Mouse (Mus musculus) liver, embryonic 15.5 days (tissue): ENCODE measurements around the gene Eif3l. TPM values are rescaled to one million over a fixed set of nuclear protein-coding genes. Genes with fewer than 3 reads are reported as not detected.

Experiments
- ATAC-seq: fragments of 200-750 bp; cut with Nextera tagmentation; 2 replicates; pipeline ENCODE4 v1.8.0; 2017; ENCODE audit warnings: moderate number of reproducible peaks, mild to moderate bottlenecking, moderate library complexity; ENCODE audit not compliant: insufficient read depth
- H3K27ac ChIP-seq: fragments of 300-500 bp; sonication (generic); replicated peaks from 2 replicates; pipeline ENCODE4 v1.5.1; 2015; ENCODE audit warnings: mild to moderate bottlenecking, inconsistent platforms
- H3K27me3 ChIP-seq: fragments of 300-500 bp; sonication (generic); 2 replicates; pipeline ENCODE4 v1.6.1; 2015; ENCODE audit warnings: mild to moderate bottlenecking, inconsistent platforms
- H3K36me3 ChIP-seq: fragments of 300-500 bp; sonication (generic); replicated peaks from 2 replicates; pipeline ENCODE4 v1.6.1; 2015; ENCODE audit warnings: moderate library complexity, mild to moderate bottlenecking, inconsistent platforms
- H3K4me1 ChIP-seq: fragments of 300-500 bp; sonication (generic); replicated peaks from 2 replicates; pipeline ENCODE4 v1.6.1; 2015; ENCODE audit warnings: inconsistent platforms
- H3K4me2 ChIP-seq: fragments of 300-500 bp; sonication (generic); 2 replicates; pipeline ENCODE4 v1.6.1; 2015; ENCODE audit warnings: moderate library complexity, mild to moderate bottlenecking, inconsistent platforms
- H3K4me3 ChIP-seq: fragments of 300-500 bp; sonication (generic); replicated peaks from 2 replicates; pipeline ENCODE4 v1.5.1; 2015; ENCODE audit warnings: mild to moderate bottlenecking, inconsistent platforms
- H3K9ac ChIP-seq: fragments of 300-500 bp; sonication (generic); 2 replicates; pipeline ENCODE4 v1.6.1; 2015; ENCODE audit warnings: moderate library complexity, mild to moderate bottlenecking, inconsistent platforms
- H3K9me3 ChIP-seq: fragments of 300-500 bp; sonication (generic); replicated peaks from 2 replicates; pipeline ENCODE4 v1.6.1; 2016; ENCODE audit warnings: inconsistent platforms
- WGBS: fragments of 180-500 bp; shearing (Covaris S2); methylation state at CpG from one replicate; pipeline ENCODE4 v1.1.7; 2015; ENCODE audit warnings: mixed read lengths; ENCODE audit not compliant: insufficient replicate concordance; 5-methylcytosine and 5-hydroxymethylcytosine counted together
- polyA plus RNA-seq: library from polyadenylated mRNA; unstranded; fragments of >200 nt; fragmentation: Nextera tagmentation; extraction: Ambion mirVana; gene quantifications from 2 replicates; pipeline ENCODE4 v1.2.1, GENCODE M21; 2015

Gene Eif3l
- polyA plus RNA-seq, 1 experiment from 2014 or later: 117 TPM

DNA sequence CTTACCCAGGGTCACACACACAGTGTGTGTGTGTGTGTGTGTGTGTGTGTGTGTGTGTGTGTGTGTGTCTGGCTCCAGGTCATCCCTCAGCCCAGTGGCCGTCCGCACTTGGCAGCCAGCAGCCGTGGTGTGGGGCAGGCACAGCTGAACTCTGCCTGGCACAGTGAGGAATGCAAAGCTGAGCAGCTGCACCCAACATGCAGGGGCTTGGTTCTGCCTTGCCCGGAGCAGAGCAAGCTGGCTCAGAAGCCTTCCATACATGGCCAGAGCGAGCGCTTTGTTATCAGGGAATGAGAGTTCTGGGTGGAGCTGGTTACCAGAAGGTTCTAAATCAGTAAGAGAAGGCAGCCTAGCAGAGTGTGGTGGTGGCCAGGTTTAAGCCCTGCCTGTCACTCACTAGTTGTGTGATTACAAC lies 22.6 kb downstream of the Eif3l start:
- Histone ChIP-seq H3K4me3 (no peak overlapping the region), H3K9ac (no peak overlapping the region), H3K27me3 (0 out of 2 replicates have a peak, but pooled peaks cover 8% of the 10 kb centered on the region), H3K4me2 (no peak overlapping the region), H3K36me3 (peaks cover 36% of the 10 kb centered on the region), H3K27ac (no peak overlapping the region), H3K9me3 (no peaks in the 10 kb centered on the region), H3K4me1 (peaks cover 25% of the 10 kb centered on the region)
- peak; percentile 52; the same call in 1 of the 2 replicates for ATAC-seq
- WGBS: 23% methylated on average over 6 of the region's 6 CpGs

DNA sequence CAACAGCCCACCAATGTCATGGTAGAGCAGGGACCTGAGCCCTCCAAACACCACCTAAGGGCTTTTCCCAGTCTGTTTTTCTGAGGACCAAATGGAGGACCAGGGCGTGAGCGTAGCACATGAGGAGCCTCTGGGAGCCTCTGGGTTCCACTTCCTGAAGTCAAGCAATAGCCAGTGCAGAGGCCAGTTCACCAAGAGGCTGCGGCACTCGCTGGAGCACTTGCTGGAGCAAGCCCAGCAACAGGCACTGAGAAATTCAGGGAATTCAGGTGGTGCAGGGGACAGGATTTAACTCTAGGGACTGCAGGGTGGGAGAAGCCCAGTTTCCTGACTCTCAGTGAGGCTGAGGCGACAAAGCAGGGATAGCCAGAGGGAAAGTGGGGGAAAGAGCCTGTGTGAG lies 23.2 kb downstream of the Eif3l start:
- no peak for ATAC-seq
- Histone ChIP-seq H3K36me3 (peaks cover 30% of the 10 kb centered on the region), H3K4me2 (no peak overlapping the region), H3K9ac (no peak overlapping the region), H3K27ac (no peak overlapping the region), H3K9me3 (no peaks in the 10 kb centered on the region), H3K4me3 (no peak overlapping the region), H3K4me1 (peaks cover 25% of the 10 kb centered on the region), H3K27me3 (0 out of 2 replicates have a peak, but pooled peaks cover 8% of the 10 kb centered on the region)
- WGBS: 55% methylated on average over 5 of the region's 5 CpGs

DNA sequence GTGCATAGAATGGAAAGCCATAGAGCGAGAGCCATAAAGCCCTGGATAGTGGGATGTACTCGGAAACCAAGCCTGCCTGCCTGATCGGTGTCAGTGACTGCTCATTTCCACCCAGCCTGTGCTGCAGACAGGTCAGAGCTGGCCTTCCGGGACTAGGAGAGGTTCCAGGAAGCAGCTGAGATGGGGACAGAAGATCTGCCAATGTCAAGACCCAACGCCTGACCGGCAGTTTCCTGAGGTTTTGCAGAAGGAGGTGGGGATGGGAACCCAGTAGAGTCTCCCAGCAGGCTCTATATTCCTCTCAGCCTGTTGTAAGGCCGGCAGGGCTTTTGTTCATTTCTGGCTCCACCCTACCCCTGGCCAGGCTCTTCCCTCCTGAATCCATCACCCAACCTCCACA lies 23.9 kb downstream of the Eif3l start:
- peaks cover 24% of the 10 kb centered on the region for H3K36me3 ChIP-seq
- no peak for ATAC-seq
- WGBS: 24% methylated on average over 7 of the region's 7 CpGs
- H3K4me3 ChIP-seq: no peak overlapping the region
- 0 out of 2 replicates have a peak, but pooled peaks cover 8% of the 10 kb centered on the region for H3K27me3 ChIP-seq
- no peaks in the 10 kb centered on the region for H3K9me3 ChIP-seq
- no peak overlapping the region for H3K9ac ChIP-seq
- H3K4me1 ChIP-seq: peaks cover 25% of the 10 kb centered on the region
- H3K27ac ChIP-seq: no peak overlapping the region
- H3K4me2 ChIP-seq: no peak overlapping the region

DNA sequence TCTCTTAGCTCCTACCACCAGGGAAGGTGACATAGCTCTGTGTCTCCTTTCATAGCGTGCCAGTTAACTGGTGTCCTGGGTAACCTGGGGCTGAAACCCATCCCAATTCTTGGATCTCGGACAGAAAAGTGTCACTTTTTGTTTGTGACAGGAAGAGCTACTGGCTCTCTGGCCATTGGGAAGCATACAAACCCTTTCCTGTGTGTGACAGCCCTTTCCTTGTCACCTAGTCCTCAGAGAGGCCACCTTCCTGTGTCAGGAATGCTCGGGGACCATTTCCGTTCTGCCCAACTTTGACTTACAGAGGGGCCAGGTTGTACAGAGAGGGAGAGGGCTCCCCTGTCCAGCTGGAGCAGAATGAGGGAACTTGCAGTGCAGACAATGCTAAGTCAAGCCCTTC lies 24.5 kb downstream of the Eif3l start:
- Histone ChIP-seq H3K27me3 (0 out of 2 replicates have a peak, but pooled peaks cover 8% of the 10 kb centered on the region), H3K27ac (no peak overlapping the region), H3K4me3 (no peak overlapping the region), H3K9me3 (no peaks in the 10 kb centered on the region), H3K9ac (no peak overlapping the region), H3K4me1 (peaks cover 25% of the 10 kb centered on the region), H3K4me2 (no peak overlapping the region), H3K36me3 (peaks cover 18% of the 10 kb centered on the region)
- ATAC-seq: no peak
- WGBS: 40% methylated on average over 4 of the region's 4 CpGs

DNA sequence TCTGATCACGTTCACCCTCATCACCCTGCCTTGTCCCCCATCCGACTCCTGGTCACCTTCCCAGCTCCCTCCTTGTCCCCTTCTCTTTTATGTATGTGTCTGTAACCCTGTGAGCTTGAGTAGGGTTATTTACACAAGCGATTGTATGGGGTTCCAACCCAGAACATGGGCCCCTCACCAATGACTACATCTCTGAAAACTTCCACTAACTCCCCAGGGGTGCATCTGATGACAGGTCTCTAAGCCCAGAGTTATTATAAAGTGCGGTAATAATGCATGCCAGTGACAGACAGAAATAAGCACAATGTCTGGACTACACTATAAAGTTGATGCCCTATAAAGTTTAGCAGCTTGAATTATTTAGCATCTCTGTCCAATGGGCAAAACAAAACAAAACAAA lies 25.4 kb downstream of the Eif3l start:
- Histone ChIP-seq H3K9ac (no peak overlapping the region), H3K27ac (no peak overlapping the region), H3K4me2 (no peak overlapping the region), H3K9me3 (no peaks in the 10 kb centered on the region), H3K27me3 (0 out of 2 replicates have a peak, but pooled peaks cover 8% of the 10 kb centered on the region), H3K36me3 (peaks cover 9% of the 10 kb centered on the region), H3K4me1 (peaks cover 31% of the 10 kb centered on the region), H3K4me3 (no peak overlapping the region)
- WGBS: 65% methylated on average over 4 of the region's 4 CpGs
- no peak for ATAC-seq

DNA sequence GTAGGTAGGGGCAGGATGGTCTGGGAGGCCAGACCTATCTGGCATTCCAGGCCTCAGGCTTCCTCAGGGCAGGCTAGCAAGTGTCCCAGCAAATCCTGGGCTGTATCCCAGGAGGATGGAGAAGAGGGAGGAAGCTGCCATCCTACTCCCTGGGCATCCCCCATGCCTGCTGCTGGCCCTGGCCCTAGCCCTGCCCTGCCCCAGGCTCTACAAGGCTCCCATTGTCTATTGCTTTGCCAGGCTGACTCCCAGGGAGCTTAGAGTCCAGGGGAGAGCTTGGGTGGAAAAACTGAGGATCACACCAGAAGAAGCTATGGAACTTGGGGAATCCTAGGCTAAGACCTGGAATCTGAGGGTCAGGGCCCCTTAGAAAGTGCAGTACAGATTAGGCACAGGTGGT lies 26.6 kb downstream of the Eif3l start:
- H3K4me3 ChIP-seq: no peak overlapping the region
- H3K9me3 ChIP-seq: no peaks in the 10 kb centered on the region
- H3K27ac ChIP-seq: no peak overlapping the region
- no peak for ATAC-seq
- no peak overlapping the region for H3K4me2 ChIP-seq
- H3K36me3 ChIP-seq: no peaks in the 10 kb centered on the region
- H3K27me3 ChIP-seq: 0 out of 2 replicates have a peak, but pooled peaks cover 8% of the 10 kb centered on the region
- H3K4me1 ChIP-seq: peaks cover 41% of the 10 kb centered on the region
- H3K9ac ChIP-seq: no peak overlapping the region

DNA sequence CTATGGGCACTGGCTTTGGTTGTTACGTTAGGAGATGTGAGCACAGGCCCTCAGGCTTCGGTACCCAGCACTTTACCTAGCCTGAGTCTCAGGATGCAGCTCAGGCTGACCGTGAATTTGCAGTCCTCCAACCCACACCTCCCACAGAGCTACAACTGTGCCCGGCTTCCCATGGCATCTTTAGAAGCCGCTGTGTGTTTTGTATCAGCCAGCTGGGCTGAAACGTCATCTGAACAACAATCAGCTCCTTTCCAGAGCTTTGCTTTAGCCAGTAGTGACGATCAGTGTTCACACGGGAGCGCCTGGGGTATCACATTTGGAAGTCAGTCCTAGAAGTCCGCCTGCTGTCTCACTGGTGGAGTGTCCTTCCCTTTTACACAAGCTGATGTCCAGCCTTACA lies 28.3 kb downstream of the Eif3l start:
- H3K36me3 ChIP-seq: no peaks in the 10 kb centered on the region
- H3K9ac ChIP-seq: no peak overlapping the region
- no peak overlapping the region for H3K27ac ChIP-seq
- peaks cover 13% of the 10 kb centered on the region; the same call in 1 of the 2 replicates for H3K27me3 ChIP-seq
- no peak overlapping the region for H3K4me2 ChIP-seq
- H3K9me3 ChIP-seq: no peaks in the 10 kb centered on the region
- no peak overlapping the region for H3K4me3 ChIP-seq
- ATAC-seq: no peak
- WGBS: 69% methylated on average over 10 of the region's 10 CpGs
- peaks cover 33% of the 10 kb centered on the region for H3K4me1 ChIP-seq

DNA sequence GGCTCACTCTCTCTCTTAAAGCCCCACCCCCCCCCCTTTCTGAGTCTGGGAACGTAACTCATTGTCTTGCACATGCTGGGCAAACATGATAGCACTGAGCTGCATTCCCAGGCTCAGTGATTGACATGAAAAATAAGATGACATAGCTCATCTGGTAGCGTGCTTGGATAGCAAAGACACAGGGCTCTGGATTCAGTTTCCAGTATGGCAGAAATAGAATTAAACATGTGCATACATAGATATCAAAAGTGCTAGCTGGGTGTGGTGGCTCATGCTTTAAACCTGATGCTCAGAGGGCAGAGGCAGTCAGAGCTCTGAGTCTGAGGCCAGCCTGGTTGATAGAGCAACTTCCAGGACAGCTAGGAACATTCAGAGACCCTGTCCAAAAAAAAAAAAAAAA lies 30.8 kb downstream of the Eif3l start:
- no peaks in the 10 kb centered on the region for H3K36me3 ChIP-seq
- no peak overlapping the region for H3K4me2 ChIP-seq
- no peaks in the 10 kb centered on the region for H3K9me3 ChIP-seq
- H3K4me1 ChIP-seq: peaks cover 52% of the 10 kb centered on the region
- H3K27ac ChIP-seq: peak overlapping the region; percentile 6; the same call in 1 of the 2 replicates
- peaks cover 31% of the 10 kb centered on the region for H3K27me3 ChIP-seq
- peak; percentile 49 for ATAC-seq
- H3K4me3 ChIP-seq: no peak overlapping the region
- no peak overlapping the region for H3K9ac ChIP-seq
- WGBS: 22% methylated on average over 2 of the region's 2 CpGs

DNA sequence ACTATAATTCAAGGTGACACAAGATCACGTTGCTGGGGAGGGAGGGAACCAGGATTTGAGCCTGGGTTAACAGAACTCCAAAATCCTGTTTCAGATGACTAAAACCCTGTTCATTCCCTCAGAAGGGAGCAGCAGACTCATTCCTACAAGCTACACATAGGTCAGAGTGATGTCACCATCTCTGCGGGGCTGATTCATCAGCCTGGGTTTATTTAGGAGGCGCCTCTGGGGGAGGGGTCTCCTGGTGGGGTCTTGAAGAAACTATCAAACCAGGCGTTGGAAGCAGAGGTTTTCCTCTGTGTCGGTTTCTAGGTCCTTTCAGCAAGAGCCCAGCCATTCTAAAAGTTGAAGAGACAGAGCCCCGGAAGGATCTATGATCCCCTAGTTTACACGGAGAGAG lies 33.0 kb downstream of the Eif3l start:
- Histone ChIP-seq H3K4me1 (peaks cover 52% of the 10 kb centered on the region), H3K36me3 (no peaks in the 10 kb centered on the region), H3K9me3 (no peaks in the 10 kb centered on the region), H3K9ac (no peak overlapping the region), H3K4me3 (no peak overlapping the region), H3K27ac (no peak overlapping the region), H3K4me2 (peak overlapping the region; percentile 99), H3K27me3 (peaks cover 33% of the 10 kb centered on the region)
- WGBS: 35% methylated on average over 7 of the region's 7 CpGs
- ATAC-seq: no peak

DNA sequence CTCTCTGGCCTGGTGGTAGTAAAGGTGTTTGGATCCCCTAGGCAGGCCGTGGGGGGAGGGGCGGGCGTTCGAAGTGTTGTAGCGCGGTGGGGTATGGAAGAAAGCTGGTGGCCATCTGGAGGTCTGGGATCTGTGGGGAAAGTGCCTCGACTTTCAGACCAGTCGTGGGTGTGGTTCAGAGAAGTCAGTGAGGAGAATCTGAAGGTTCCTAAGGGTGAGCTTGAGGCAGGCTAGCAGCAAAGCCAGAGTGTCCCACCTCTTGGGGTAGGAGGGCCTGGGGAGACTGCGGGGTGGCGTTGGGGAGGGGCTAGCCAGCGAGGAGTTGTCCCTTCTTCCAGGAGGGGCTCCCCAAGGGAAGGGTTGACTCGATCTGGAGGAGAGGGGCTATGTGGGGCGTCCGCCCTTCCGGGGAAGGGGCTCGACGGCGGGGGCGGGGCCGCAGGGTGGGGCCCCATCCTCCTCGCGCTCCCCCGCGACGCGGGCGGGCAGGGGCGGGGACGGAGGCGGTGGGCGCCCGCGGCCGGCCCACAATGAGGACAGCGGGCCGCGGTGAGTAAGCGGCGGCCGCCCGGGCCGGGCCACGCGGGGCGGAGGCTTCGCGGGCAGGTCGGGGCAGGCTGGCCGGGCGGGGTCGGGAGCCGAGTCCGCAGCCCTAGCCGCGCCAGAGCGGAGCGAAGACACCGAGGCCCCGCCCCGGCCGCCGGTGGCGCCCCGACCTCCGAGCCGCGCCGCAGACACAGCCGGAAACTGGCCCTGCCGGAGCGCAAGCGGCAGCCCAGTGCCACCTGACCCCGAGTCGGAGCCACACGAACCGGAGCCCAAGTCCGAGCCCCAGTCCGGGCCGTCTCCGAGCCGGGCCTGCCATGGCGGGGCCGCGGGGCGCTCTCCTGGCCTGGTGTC lies 33.7 kb downstream of the Eif3l start, which contains the start of gene Micall1:
Gene Micall1 (plus strand): TSS at position 478 of the 900 bp plus-strand sequence.
- Histone ChIP-seq H3K4me3 (peak within 1 kb of the TSS; percentile 73), H3K36me3 (no peaks in the 10 kb centered on the region), H3K9me3 (no peaks in the 10 kb centered on the region), H3K27ac (peak within 1 kb of the TSS; percentile 61; the same call in 1 of the 2 replicates), H3K4me2 (peak within 1 kb of the TSS; percentile 99), H3K27me3 (peaks cover 33% of the 10 kb centered on the region), H3K4me1 (peaks cover 52% of the 10 kb centered on the region), H3K9ac (peak within 1 kb of the TSS; percentile 77)
- ATAC-seq: peak; percentile 78
- WGBS: under 1% methylated on average over 75 of the region's 85 CpGs

DNA sequence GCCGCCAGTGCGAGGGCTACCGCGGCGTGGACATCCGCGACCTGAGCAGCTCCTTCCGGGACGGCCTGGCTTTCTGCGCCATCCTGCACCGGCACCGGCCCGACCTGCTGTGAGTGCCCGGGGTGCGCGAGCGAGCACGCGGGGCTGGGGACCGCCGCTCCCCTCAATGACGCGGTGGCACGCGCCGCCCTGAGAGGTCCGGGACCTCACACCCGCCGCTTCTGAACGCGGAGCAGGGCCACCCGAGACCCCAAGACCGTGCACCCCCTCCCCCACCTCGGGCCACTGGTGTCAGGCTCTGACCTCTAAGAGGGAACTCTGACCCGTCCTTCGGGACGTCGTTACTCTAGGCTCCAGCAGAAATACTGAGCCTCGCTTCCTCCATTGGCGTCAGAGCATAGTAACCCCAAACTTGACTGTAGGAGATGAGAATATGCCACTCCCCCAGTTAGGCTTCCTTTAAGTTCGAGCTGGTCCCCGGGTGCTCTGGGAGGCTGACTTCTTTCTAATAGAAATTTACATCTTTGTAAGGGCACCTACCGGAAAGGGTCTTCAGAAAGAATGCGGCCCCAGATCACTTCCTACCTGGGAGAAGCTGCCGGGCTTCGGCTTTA lies 34.4 kb downstream of the Eif3l start:
- Histone ChIP-seq H3K9me3 (no peaks in the 10 kb centered on the region), H3K36me3 (no peaks in the 10 kb centered on the region), H3K9ac (peak overlapping the region; percentile 77), H3K4me1 (peaks cover 52% of the 10 kb centered on the region), H3K4me3 (peak overlapping the region; percentile 73), H3K27ac (peak overlapping the region; percentile 61; the same call in 1 of the 2 replicates), H3K27me3 (peaks cover 33% of the 10 kb centered on the region), H3K4me2 (peak overlapping the region; percentile 99)
- ATAC-seq: peak; percentile 57; the same call in 1 of the 2 replicates
- WGBS: under 1% methylated on average over 46 of the region's 46 CpGs
